Mouse (Mus musculus) lung, adult 2 months (tissue): ENCODE data around the gene Meioc.
A peak's percentile ranks its signal among the peaks of the same experiment; 100 is the strongest.
"Not testable (repeated sequence)": the region's sequence is repeated elsewhere in the genome, so short reads cannot be mapped to it uniquely, and the experiment has no call there.

Experiments
- CTCF ChIP-seq: fragments of 200-500 bp; IDR thresholded peaks from 2 replicates; pipeline ENCODE4 v1.5.1; 2011; ENCODE audit warnings: mild to moderate bottlenecking, low read length, control low read depth; ENCODE audit not compliant: insufficient read depth
- POLR2A ChIP-seq: fragments of 200-500 bp; IDR thresholded peaks from 2 replicates; pipeline ENCODE4 v1.6.1; 2011; ENCODE audit warnings: low read depth, mild to moderate bottlenecking, control low read depth, low read length, borderline replicate concordance; ENCODE audit errors: extremely low read depth

DNA sequence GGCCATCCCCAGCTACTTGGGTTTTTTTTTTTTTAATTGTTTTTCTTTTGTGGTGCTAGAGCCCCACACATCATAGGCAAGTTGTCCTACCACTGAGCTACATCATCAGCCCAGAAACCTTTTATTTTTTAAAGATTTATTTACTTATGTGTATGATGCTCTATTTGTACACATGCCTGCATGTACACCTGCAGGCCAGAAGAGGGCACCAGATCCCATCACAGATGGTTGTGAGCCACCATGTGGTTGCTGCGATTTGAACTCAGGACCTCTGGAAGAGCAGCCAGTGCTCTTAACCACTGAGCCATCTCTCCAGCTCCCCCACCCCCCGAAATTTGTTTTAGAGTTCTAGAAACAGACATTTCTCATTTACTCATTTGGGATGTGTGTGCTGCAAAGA, 51.1 kb downstream of the Meioc start:
- 0 out of 2 replicates have a peak, but pooled peaks have one; percentile 25 for TF ChIP-seq CTCF
- TF ChIP-seq POLR2A = not testable (repeated sequence)
